In the genomic region with DNA sequence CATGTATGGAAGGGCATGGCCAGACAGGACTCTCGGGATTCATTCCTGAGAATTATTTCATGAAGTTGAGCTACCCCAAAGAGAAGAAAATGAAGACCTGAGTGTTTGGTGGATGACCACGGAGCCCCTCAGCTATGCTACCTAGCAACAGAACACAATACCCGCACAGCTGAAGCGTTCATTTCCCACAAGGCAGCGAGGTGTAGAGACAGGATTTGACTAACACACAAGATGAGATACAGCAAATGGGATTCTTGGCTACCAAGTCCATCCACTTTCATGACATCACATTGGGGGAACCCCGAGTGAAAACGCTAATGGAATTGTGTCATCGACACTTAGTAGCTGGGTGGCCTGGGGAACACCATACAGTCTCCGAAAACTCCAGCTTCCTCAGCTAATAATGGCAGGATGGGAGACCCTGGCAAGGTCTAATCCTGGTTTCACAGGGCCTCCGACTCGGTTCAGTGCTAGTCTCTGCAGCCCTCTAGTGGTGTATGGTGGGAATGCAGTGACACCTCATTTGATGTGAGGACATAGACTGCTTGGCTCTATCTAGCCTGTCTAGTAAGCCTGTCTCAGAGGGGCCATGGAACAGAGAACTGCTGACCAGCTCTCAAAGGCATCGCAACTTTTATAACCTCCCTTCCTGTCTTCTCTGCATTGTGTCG, we compare ENCODE assay signal across 8 mouse cellular contexts. TPM values are rescaled to one million over a fixed set of nuclear protein-coding genes. Genes with fewer than 3 reads are reported as not detected.
DNase-seq lines count a peak whose midpoint lies in the region; ATAC-seq and TF ChIP-seq lines count a peak whose summit lies in the region.

No protein-coding gene starts in this region.

- no peak overlapping the region for H3K27ac ChIP-seq in MEL (ENCODE audit: control insufficient read depth, low read depth, low read length)
- no peak overlapping the region for H3K27ac ChIP-seq in forebrain, embryonic 16.5 days (ENCODE audit: low read length)
- H3K27ac ChIP-seq in layer of hippocampus, adult 2 months: no peak overlapping the region
- no peak overlapping the region for H3K27ac ChIP-seq in lung, embryonic 14.5 days (ENCODE audit: low read depth)

- no peak overlapping the region for H3K4me3 ChIP-seq in MEL (ENCODE audit: control insufficient read depth in 1 of 2, insufficient read depth in 1 of 2, low read depth in 2 of 2, low read length in 2 of 2)
- no peak overlapping the region for H3K4me3 ChIP-seq in forebrain, embryonic 16.5 days (replicated peaks; ENCODE audit: low read length)
- peak overlapping the region; percentile 33; the same call in 1 of the 2 replicates for H3K4me3 ChIP-seq in layer of hippocampus, adult 2 months
- no peak overlapping the region for H3K4me3 ChIP-seq in lung, embryonic 14.5 days (ENCODE audit: low read depth, low read length)

- no peak overlapping the region for H3K9ac ChIP-seq in MEL (ENCODE audit: control insufficient read depth, low read depth, low read length, poor library complexity, severe bottlenecking)
- H3K9ac ChIP-seq in forebrain, embryonic 16.5 days (replicated peaks; ENCODE audit: low read depth, low read length): peak overlapping the region; percentile 19; the same call in 1 of the 2 replicates
- H3K9ac ChIP-seq in lung, embryonic 14.5 days: no peak overlapping the region

- H3K4me2 ChIP-seq in forebrain, embryonic 16.5 days (ENCODE audit: low read length): 0 out of 2 replicates have a peak overlapping the region, but pooled peaks have one; percentile 21
- H3K4me2 ChIP-seq in lung, embryonic 14.5 days: no peak overlapping the region

- no peak; the same call in none of the 2 replicates for TF ChIP-seq RAD21 in MEL (IDR thresholded peaks at IDR 0.05; ENCODE audit: low read depth, low read length)

- no peaks in the 10 kb centered on the region for H3K9me3 ChIP-seq in MEL (replicated peaks; ENCODE audit: insufficient read depth, low read length)
- no peaks in the 10 kb centered on the region for H3K9me3 ChIP-seq in forebrain, embryonic 16.5 days (ENCODE audit: control insufficient read depth, low read length)
- H3K9me3 ChIP-seq in lung, embryonic 14.5 days (ENCODE audit: low read depth, low read length): no peaks in the 10 kb centered on the region

- H3K27me3 ChIP-seq in MEL (ENCODE audit: control insufficient read depth in 1 of 2, insufficient read depth in 2 of 2, low read length in 2 of 2): peaks cover 4 to 5% of the 10 kb centered on the region in 2 experiments; a peak in 3 of 4 replicates
- H3K27me3 ChIP-seq in forebrain, embryonic 16.5 days (replicated peaks; ENCODE audit: control insufficient read depth, insufficient read depth, low read length): no peaks in the 10 kb centered on the region
- H3K27me3 ChIP-seq in lung, embryonic 14.5 days (ENCODE audit: insufficient read depth, low read length): no peaks in the 10 kb centered on the region

- no peaks in the 10 kb centered on the region; a peak in 1 of 4 replicates for H3K36me3 ChIP-seq in MEL (ENCODE audit: control insufficient read depth in 1 of 2, insufficient read depth in 2 of 2, low read length in 2 of 2)
- no peaks in the 10 kb centered on the region for H3K36me3 ChIP-seq in forebrain, embryonic 16.5 days (ENCODE audit: control insufficient read depth, insufficient read depth)
- H3K36me3 ChIP-seq in lung, embryonic 14.5 days (ENCODE audit: insufficient read depth): no peaks in the 10 kb centered on the region

- peak; percentile 90 for DNase-seq in MEL (ENCODE audit: low read depth, low spot score)
- peak; percentile 72 for DNase-seq in cerebellum, adult 11-12 months
- DNase-seq in layer of hippocampus, adult 2 months (ENCODE audit: low spot score in 2 of 2): peak; percentile 87 to 95
- DNase-seq in lung, embryonic 14.5 days: peak; percentile 98
- peak; percentile 43 for DNase-seq in ovary, adult 18-20 months (ENCODE audit: low spot score)
- DNase-seq in thymus, adult 18-20 months: peak; percentile 39 to 54

- no peak for TF ChIP-seq EP300 in MEL (IDR thresholded peaks at IDR 0.05; ENCODE audit: low read depth in 1 of 2, low read length in 2 of 2)

- H3K79me2 ChIP-seq in MEL (ENCODE audit: control insufficient read depth, insufficient read depth, low read length, poor library complexity): no peaks in the 10 kb centered on the region

- TF ChIP-seq POLR2A in MEL (IDR thresholded peaks at IDR 0.05; ENCODE audit: control insufficient read depth in 1 of 2, insufficient read depth in 1 of 2, low read depth in 1 of 2, low read length in 2 of 2, poor library complexity in 1 of 2): no peak

- 18% methylated on average over 13 of the region's 13 CpGs for WGBS in forebrain, embryonic 16.5 days
- WGBS in lung, embryonic 14.5 days: 26% methylated on average over 13 of the region's 13 CpGs

- H3K4me1 ChIP-seq in MEL (ENCODE audit: control insufficient read depth in 1 of 2, insufficient read depth in 2 of 2, low read length in 2 of 2): no peaks in the 10 kb centered on the region; a peak in 1 of 4 replicates
- peaks cover 11% of the 10 kb centered on the region for H3K4me1 ChIP-seq in forebrain, embryonic 16.5 days (replicated peaks; ENCODE audit: control insufficient read depth, insufficient read depth, low read length)
- 0 out of 2 replicates have a peak, but pooled peaks cover 6% of the 10 kb centered on the region for H3K4me1 ChIP-seq in lung, embryonic 14.5 days (ENCODE audit: insufficient read depth)

- peak; percentile 92 for ATAC-seq in forebrain, embryonic 16.5 days
- peak; percentile 80 for ATAC-seq in hematopoietic stem cell, adult 5-6 weeks (replicated peaks in 1 of 2; ENCODE audit: insufficient read depth in 1 of 2, low FRiP score in 2 of 2, low TSS enrichment in 1 of 2, low read depth in 1 of 2, poor library complexity in 2 of 2, severe bottlenecking in 2 of 2)
- peak; percentile 84 for ATAC-seq in lung, embryonic 14.5 days (ENCODE audit: insufficient read depth)

- peak in 2 of 3 experiments; percentile 99 to 100; a peak in 5 of 6 replicates for TF ChIP-seq CTCF in MEL (IDR thresholded peaks at IDR 0.05 in 2 of 3, conservative IDR thresholded peaks at IDR 0.05 in 1 of 3; ENCODE audit: control insufficient read depth in 1 of 3, insufficient read depth in 1 of 3, low read depth in 2 of 3, low read length in 3 of 3, poor library complexity in 1 of 3, severe bottlenecking in 1 of 3)
- peak; percentile 97 for TF ChIP-seq CTCF in layer of hippocampus, adult 2 months (conservative IDR thresholded peaks at IDR 0.05)
- TF ChIP-seq CTCF in lung, embryonic 14.5 days (IDR thresholded peaks at IDR 0.05; ENCODE audit: low read depth): peak; percentile 99

TF ChIP-seq in MEL, 35 proteins besides CTCF, POLR2A, EP300 and RAD21:
- TF ChIP-seq ELF1 (IDR thresholded peaks at IDR 0.05; ENCODE audit: low read depth, low read length): 0 out of 2 replicates have a peak, but pooled peaks have one; percentile 21
- 0 out of 2 replicates have a peak, but pooled peaks have one; percentile 9 for TF ChIP-seq JUND (IDR thresholded peaks at IDR 0.05; ENCODE audit: low read depth, low read length)
- 0 out of 2 replicates have a peak, but pooled peaks have one; percentile 21 for TF ChIP-seq USF1 (IDR thresholded peaks at IDR 0.05; ENCODE audit: low read depth, low read length)
- 0 out of 2 replicates have a peak, but pooled peaks have one; percentile 49 for TF ChIP-seq SIN3A (IDR thresholded peaks at IDR 0.05; ENCODE audit: low read length)
- no peak for TF ChIP-seq KAT2A (conservative IDR thresholded peaks at IDR 0.05; ENCODE audit: low read depth, low read length)
- peak; percentile 99 for TF ChIP-seq SMC3 (IDR thresholded peaks at IDR 0.05; ENCODE audit: low read depth, low read length)
- TF ChIP-seq MYC (IDR thresholded peaks at IDR 0.05; ENCODE audit: low read depth, low read length): 0 out of 2 replicates have a peak, but pooled peaks have one; percentile 35
- peak; percentile 98 for TF ChIP-seq ZC3H11A (IDR thresholded peaks at IDR 0.05; ENCODE audit: low read depth, low read length)
- peak; percentile 59; the same call in 1 of the 2 replicates for TF ChIP-seq MAZ (IDR thresholded peaks at IDR 0.05; ENCODE audit: low read depth, low read length)
- 0 out of 2 replicates have a peak, but pooled peaks have one; percentile 14 for TF ChIP-seq ZNF384 (IDR thresholded peaks at IDR 0.05; ENCODE audit: low read depth, low read length)
- no peak for TF ChIP-seq TCF12 (IDR thresholded peaks at IDR 0.05; ENCODE audit: low read depth, low read length)
- no peak for TF ChIP-seq MAX (IDR thresholded peaks at IDR 0.05; ENCODE audit: low read length)
- TF ChIP-seq BHLHE40 (IDR thresholded peaks at IDR 0.05; ENCODE audit: borderline replicate concordance, low read depth, low read length): peak; percentile 60; the same call in 1 of the 2 replicates
- TF ChIP-seq TAL1 (IDR thresholded peaks at IDR 0.05; ENCODE audit: low read length): no peak

RNA-seq across cellular contexts. Expression of gene Bcl9, which starts 40.9 kb away (rescaled TPM):
- 2.1 and 4.6 TPM in 2 replicates for total RNA-seq in MEL (2012; rRNA removed)
- polyA plus RNA-seq in MEL (2012; ENCODE audit: insufficient read depth in 1 of 2, insufficient read length in 2 of 2, low read depth in 1 of 2, low replicate concordance in 2 of 2, missing spikeins in 1 of 2): 10 to 100 TPM in 1 of 2 experiments, not detected in 1; 20.8 TPM
- polyA plus RNA-seq in forebrain, embryonic 16.5 days (2015; fragmentation: Nextera tagmentation; extraction: Ambion mirVana): 102 and 109 TPM in 2 replicates
- 10.8 and 15.1 TPM in 2 replicates for total RNA-seq in hematopoietic stem cell, adult 5-6 weeks (2017)
- 10 to 100 TPM; 64.7 to 67.6 TPM for total RNA-seq in layer of hippocampus, adult 2 months (2021)
- 46.1 and 49.7 TPM in 2 replicates for polyA plus RNA-seq in lung, embryonic 14.5 days (2014; fragmentation: Nextera tagmentation; extraction: Ambion mirVana)

Comparison
In these comparisons a context has a peak if more than half of its experiments do, and no peak if none do; other contexts are left out.
1. DNase-seq: peak in every context shown above with its lines; median percentile 98 in lung, embryonic 14.5 days; 91 in layer of hippocampus, adult 2 months; 90 in MEL; 72 in cerebellum, adult 11-12 months; 46 in thymus, adult 18-20 months; 43 in ovary, adult 18-20 months.